Mouse (Mus musculus) frontal cortex, postnatal 10 days (tissue): ENCODE measurements around the gene Ube2m.

Source experiments
- DNase-seq, 2 experiments: peaks; one replicate each; pipeline ENCODE4 v3.0.0; 2022; ENCODE audit warnings: low spot score in 2 of 2, mixed read lengths in 1 of 2

Ube2m gene

GRCm38 (mm10) chr7:13003380-13003779 is 34.7 kb downstream of the Ube2m start:
- DNase-seq = no peak

GRCm38 (mm10) chr7:13001584-13001983 is 36.5 kb downstream of the Ube2m start:
- no peak for DNase-seq

- no peak for DNase-seq
Measured at GRCm38 (mm10) chr7:12998851-12999250, 39.2 kb downstream of the Ube2m start, which contains the start of gene Trim28. Gene Trim28, plus strand, starts transcription at chr7:12999114.

GRCm38 (mm10) chr7:12998053-12998452 is 40.0 kb downstream of the Ube2m start, which contains the start of gene Slc27a5:
Gene Slc27a5, minus strand, starts transcription at chr7:12998192.
- no peak for DNase-seq

GRCm38 (mm10) chr7:12997230-12997629 is 40.8 kb downstream of the Ube2m start:
- DNase-seq = no peak

GRCm38 (mm10) chr7:12995862-12996261 is 42.2 kb downstream of the Ube2m start:
- no peak for DNase-seq

- no peak for DNase-seq
Measured at GRCm38 (mm10) chr7:12993148-12993547, 44.9 kb downstream of the Ube2m start.

- no peak for DNase-seq
Measured at GRCm38 (mm10) chr7:12992222-12992621, 45.9 kb downstream of the Ube2m start.

- no peak for DNase-seq
Measured at GRCm38 (mm10) chr7:12987409-12988189, 50.5 kb downstream of the Ube2m start.

GRCm38 (mm10) chr7:12986906-12987305 is 51.2 kb downstream of the Ube2m start:
- DNase-seq = no peak

- DNase-seq = no peak
Measured at GRCm38 (mm10) chr7:12985724-12986123, 52.4 kb downstream of the Ube2m start.
